Mouse (Mus musculus) small intestine, adult 2 months (tissue): ENCODE results near the gene Plekhg5. TPM values are rescaled to one million over a fixed set of nuclear protein-coding genes. Genes with fewer than 3 reads are reported as not detected.

Experiments
- H3K27ac ChIP-seq: fragments of 200-500 bp; 2 replicates; pipeline ENCODE4 v1.5.1; 2012; ENCODE audit warnings: low read depth, low read length, control low read depth, inconsistent platforms; ENCODE audit not compliant: insufficient read depth
- H3K27me3 ChIP-seq: fragments of 200-500 bp; 2 replicates; pipeline ENCODE4 v1.6.1; 2012; ENCODE audit warnings: mild to moderate bottlenecking, moderate library complexity, low read length, inconsistent platforms; ENCODE audit not compliant: control insufficient read depth, insufficient read depth
- H3K36me3 ChIP-seq: fragments of 200-500 bp; 2 replicates; pipeline ENCODE4 v1.6.1; 2012; ENCODE audit warnings: mild to moderate bottlenecking, low read length, control low read depth, inconsistent platforms; ENCODE audit not compliant: control insufficient read depth, insufficient read depth
- H3K4me1 ChIP-seq: fragments of 200-500 bp; 2 replicates; pipeline ENCODE4 v1.6.1; 2012; ENCODE audit warnings: low read length, inconsistent platforms, mixed read lengths; ENCODE audit not compliant: control insufficient read depth, insufficient read depth, insufficient read length
- H3K4me3 ChIP-seq: fragments of 200-500 bp; 2 replicates; pipeline ENCODE4 v1.5.1; 2012; ENCODE audit warnings: low read depth, mild to moderate bottlenecking, control low read depth, inconsistent platforms, low read length, moderate library complexity
- CTCF ChIP-seq: fragments of 200-500 bp; IDR thresholded peaks from 2 replicates; pipeline ENCODE4 v1.5.1; 2012; ENCODE audit warnings: low read depth, mild to moderate bottlenecking, control low read depth, inconsistent platforms, low read length, moderate library complexity, mixed read lengths; ENCODE audit not compliant: insufficient replicate concordance, insufficient read length; ENCODE audit errors: extremely low read depth
- POLR2A ChIP-seq: fragments of 200-500 bp; IDR thresholded peaks from 2 replicates; pipeline ENCODE4 v1.6.1; 2012; ENCODE audit warnings: low read depth, mild to moderate bottlenecking, control low read depth, inconsistent platforms, low read length, moderate library complexity
- WGBS: fragments of 180-500 bp; shearing (Covaris S2); methylation state at CpG from one replicate; pipeline ENCODE4 v1.1.7; 2018; 5-methylcytosine and 5-hydroxymethylcytosine counted together
- polyA plus RNA-seq: library from polyadenylated mRNA; depleted of rRNA; stranded (reverse); fragments of >200 nt; gene quantifications from 2 replicates; pipeline ENCODE4 v1.2.3, GENCODE M21; 2012

Gene Plekhg5
- polyA plus RNA-seq, 1 experiment, result 15.7 TPM

- Histone ChIP-seq H3K27me3 (no peaks in the 10 kb centered on the region), H3K4me3 (no peak overlapping the region), H3K4me1 (peaks cover 12% of the 10 kb centered on the region), H3K36me3 (no peaks in the 10 kb centered on the region), H3K27ac (no peak overlapping the region)
- 93% methylated on average over 5 of the region's 5 CpGs for WGBS
- TF ChIP-seq POLR2A (no peak), CTCF (no peak)
These were observed 36.4 kb downstream of the Plekhg5 start for GRCm38 (mm10) chr4:152108673-152109072.

GRCm38 (mm10) chr4:152109509-152109908, 37.2 kb downstream of the Plekhg5 start:
- 0 out of 2 replicates have a peak, but pooled peaks cover 1% of the 10 kb centered on the region for H3K36me3 ChIP-seq
- 71% methylated on average over 3 of the region's 3 CpGs for WGBS
- no peak overlapping the region for H3K27ac ChIP-seq
- no peaks in the 10 kb centered on the region for H3K27me3 ChIP-seq
- TF ChIP-seq CTCF (no peak), POLR2A (no peak)
- H3K4me1 ChIP-seq, result peaks cover 4% of the 10 kb centered on the region
- no peak overlapping the region for H3K4me3 ChIP-seq

- no peak overlapping the region for H3K4me3 ChIP-seq
- peaks cover 3% of the 10 kb centered on the region; the same call in 1 of the 2 replicates for H3K4me1 ChIP-seq
- H3K36me3 ChIP-seq, result 0 out of 2 replicates have a peak, but pooled peaks cover 1% of the 10 kb centered on the region
- 0 out of 2 replicates have a peak, but pooled peaks cover under 1% of the 10 kb centered on the region for H3K27me3 ChIP-seq
- TF ChIP-seq POLR2A (no peak), CTCF (no peak)
- H3K27ac ChIP-seq, result no peak overlapping the region
- WGBS, result 91% methylated on average over 4 of the region's 4 CpGs
These were observed 38.4 kb downstream of the Plekhg5 start for GRCm38 (mm10) chr4:152110689-152111088.

- Histone ChIP-seq H3K27ac (no peak overlapping the region), H3K27me3 (0 out of 2 replicates have a peak, but pooled peaks cover 7% of the 10 kb centered on the region), H3K4me1 (0 out of 2 replicates have a peak, but pooled peaks cover 3% of the 10 kb centered on the region), H3K4me3 (no peak overlapping the region), H3K36me3 (0 out of 2 replicates have a peak, but pooled peaks cover 1% of the 10 kb centered on the region)
- TF ChIP-seq POLR2A, result no peak
- TF ChIP-seq CTCF, result no peak
- 88% methylated on average over 9 of the region's 9 CpGs for WGBS
These were observed 40.0 kb downstream of the Plekhg5 start for GRCm38 (mm10) chr4:152112329-152112728.

GRCm38 (mm10) chr4:152114080-152114479, 41.8 kb downstream of the Plekhg5 start:
- Histone ChIP-seq H3K36me3 (0 out of 2 replicates have a peak, but pooled peaks cover 1% of the 10 kb centered on the region), H3K4me1 (no peaks in the 10 kb centered on the region), H3K4me3 (no peak overlapping the region), H3K27ac (no peak overlapping the region), H3K27me3 (peaks cover 10% of the 10 kb centered on the region; the same call in 1 of the 2 replicates)
- TF ChIP-seq CTCF, result no peak
- TF ChIP-seq POLR2A, result no peak
- WGBS, result 91% methylated on average over 16 of the region's 16 CpGs

- WGBS, result 21% methylated on average over 30 of the region's 30 CpGs
- H3K4me3 ChIP-seq, result peak within 1 kb of the TSS; percentile 26
These were observed 43.8 kb downstream of the Plekhg5 start, which contains the start of gene Tnfrsf25 for GRCm38 (mm10) chr4:152115921-152116612. Gene Tnfrsf25, plus strand, starts transcription at chr4:152115934.

GRCm38 (mm10) chr4:152117538-152117937, 45.2 kb downstream of the Plekhg5 start:
- Histone ChIP-seq H3K27me3 (peaks cover 30% of the 10 kb centered on the region), H3K4me1 (peaks cover 2% of the 10 kb centered on the region; the same call in 1 of the 2 replicates), H3K27ac (no peak overlapping the region), H3K36me3 (0 out of 2 replicates have a peak, but pooled peaks cover 1% of the 10 kb centered on the region), H3K4me3 (no peak overlapping the region)
- WGBS, result 34% methylated on average over 9 of the region's 9 CpGs
- TF ChIP-seq POLR2A (no peak), CTCF (no peak)

More at GRCm38 (mm10) chr4:152115921-152116612, 43.8 kb downstream of the Plekhg5 start, which contains the start of gene Tnfrsf25:
- H3K27ac ChIP-seq, result no peak within 1 kb of the TSS; the same call in 1 of the 2 replicates
- peaks cover 28% of the 10 kb centered on the region for H3K27me3 ChIP-seq
- 0 out of 2 replicates have a peak, but pooled peaks cover 1% of the 10 kb centered on the region for H3K36me3 ChIP-seq
- TF ChIP-seq CTCF (no peak), POLR2A (no peak)
- peaks cover 2% of the 10 kb centered on the region; the same call in 1 of the 2 replicates for H3K4me1 ChIP-seq
